Mouse (Mus musculus) adipocyte (in vitro differentiated cells): ENCODE data around the gene Bmp7.

ENCODE experiments used
- DNase-seq: peaks from one replicate; pipeline ENCODE4 v3.0.0-alpha.2; 2016; ENCODE audit warnings: low spot score

Bmp7 gene

GRCm38 (mm10) chr2:172940799-172941163, 660 bp upstream of the Bmp7 start:
- DNase-seq = no peak

- DNase-seq = no peak
Observed at GRCm38 (mm10) chr2:172939639-172940002, 500 bp downstream of the Bmp7 start.

- DNase-seq = no peak
Observed at GRCm38 (mm10) chr2:172938761-172939638, 1.1 kb downstream of the Bmp7 start.

GRCm38 (mm10) chr2:172937326-172938190, 2.6 kb downstream of the Bmp7 start:
- no peak for DNase-seq

- no peak for DNase-seq
Observed at GRCm38 (mm10) chr2:172936844-172937243, 3.3 kb downstream of the Bmp7 start.

GRCm38 (mm10) chr2:172935776-172936562, 4.2 kb downstream of the Bmp7 start:
- no peak for DNase-seq

- DNase-seq = no peak
Observed at GRCm38 (mm10) chr2:172934891-172935740, 5.0 kb downstream of the Bmp7 start.

GRCm38 (mm10) chr2:172934420-172934788, 5.7 kb downstream of the Bmp7 start:
- no peak for DNase-seq

- no peak for DNase-seq
Observed at GRCm38 (mm10) chr2:172933631-172934419, 6.3 kb downstream of the Bmp7 start.

- no peak for DNase-seq
Observed at GRCm38 (mm10) chr2:172931137-172931898, 8.8 kb downstream of the Bmp7 start.

GRCm38 (mm10) chr2:172929905-172930436, 10.2 kb downstream of the Bmp7 start:
- DNase-seq = no peak

- no peak for DNase-seq
Observed at GRCm38 (mm10) chr2:172927643-172928042, 12.5 kb downstream of the Bmp7 start.

GRCm38 (mm10) chr2:172926311-172926710, 13.8 kb downstream of the Bmp7 start:
- DNase-seq = no peak

- DNase-seq = no peak
Observed at GRCm38 (mm10) chr2:172924961-172925360, 15.2 kb downstream of the Bmp7 start.

GRCm38 (mm10) chr2:172923198-172923597, 16.9 kb downstream of the Bmp7 start:
- no peak for DNase-seq

GRCm38 (mm10) chr2:172922597-172922996, 17.5 kb downstream of the Bmp7 start:
- no peak for DNase-seq

- DNase-seq = no peak
Observed at GRCm38 (mm10) chr2:172914018-172914417, 26.1 kb downstream of the Bmp7 start.

- no peak for DNase-seq
Observed at GRCm38 (mm10) chr2:172911715-172912114, 28.4 kb downstream of the Bmp7 start.

- no peak for DNase-seq
Observed at GRCm38 (mm10) chr2:172911157-172911556, 29.0 kb downstream of the Bmp7 start.

- no peak for DNase-seq
Observed at GRCm38 (mm10) chr2:172909463-172909862, 30.7 kb downstream of the Bmp7 start.
